ENCODE assay signal across 15 mouse cellular contexts in the genomic region with DNA sequence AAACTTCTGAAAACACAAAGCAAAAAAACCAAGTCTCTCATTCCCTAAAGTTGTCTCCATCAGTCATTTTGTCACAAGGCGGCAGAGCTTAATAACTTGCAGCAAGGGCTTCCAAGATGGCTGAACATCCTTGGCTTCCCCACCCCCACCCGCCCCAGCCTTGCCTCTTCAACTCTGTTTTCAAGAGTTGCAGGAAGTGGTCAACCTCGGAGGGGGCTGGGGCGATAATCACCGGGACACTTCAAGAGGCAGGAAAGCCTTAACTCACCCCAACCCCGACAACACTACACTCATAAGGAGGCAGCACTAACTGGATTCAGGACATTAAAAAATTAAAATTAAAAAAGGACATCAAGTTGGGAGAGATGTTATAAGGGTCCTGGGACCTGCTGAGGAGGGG.
A peak's percentile ranks its signal among the peaks of the same experiment; 100 is the strongest.
DNase-seq lines count a peak whose midpoint lies in the region; ATAC-seq lines count a peak whose summit lies in the region.
"Had no signal": no experiment of that assay in that cellular context is flagged by ENCODE, and none has a peak within 500 bp of the region (broad histone marks: within the 10 kb centered on the region; RNA-seq: fewer than 3 reads in every experiment).

No protein-coding gene starts in this region.

- 0 out of 2 replicates have a peak, but pooled peaks cover 3% of the 10 kb centered on the region for H3K36me3 ChIP-seq in heart, embryonic 11.5 days (ENCODE audit: control insufficient read depth, insufficient read depth, low read length)
- peaks cover 87% of the 10 kb centered on the region for H3K36me3 ChIP-seq in megakaryocyte, embryonic 14.5 days (replicated peaks; ENCODE audit: low read length)
- H3K36me3 ChIP-seq in kidney, embryonic 14.5 days (ENCODE audit: control insufficient read depth, insufficient read depth, low read length), result no peaks in the 10 kb centered on the region
- H3K36me3 ChIP-seq: forebrain, embryonic 12.5 days had no signal

- H3K4me3 ChIP-seq in heart, embryonic 11.5 days (ENCODE audit: low read depth, low read length), result no peak overlapping the region
- H3K4me3 ChIP-seq in megakaryocyte, embryonic 14.5 days (replicated peaks), result peak overlapping the region; percentile 39
- H3K4me3 ChIP-seq in kidney, embryonic 14.5 days (ENCODE audit: low read length), result no peak overlapping the region
- H3K4me3 ChIP-seq: forebrain, embryonic 12.5 days; heart, embryonic 13.5 days; hindbrain, embryonic 13.5 days; left cerebral cortex, adult 2 months; stomach, embryonic 15.5 days had no signal

- no peaks in the 10 kb centered on the region for H3K9me3 ChIP-seq in heart, embryonic 11.5 days (replicated peaks; ENCODE audit: control insufficient read depth, low read length)
- H3K9me3 ChIP-seq in megakaryocyte, embryonic 14.5 days, result no peaks in the 10 kb centered on the region
- H3K9me3 ChIP-seq in kidney, embryonic 14.5 days (ENCODE audit: control insufficient read depth, low read length), result no peaks in the 10 kb centered on the region
- H3K9me3 ChIP-seq: forebrain, embryonic 12.5 days; heart, embryonic 13.5 days; hindbrain, embryonic 13.5 days; stomach, embryonic 15.5 days had no signal

- peaks cover 10% of the 10 kb centered on the region; the same call in 1 of the 2 replicates for H3K4me1 ChIP-seq in heart, embryonic 11.5 days (ENCODE audit: control insufficient read depth, insufficient read depth, low read length)
- peaks cover 72% of the 10 kb centered on the region for H3K4me1 ChIP-seq in megakaryocyte, embryonic 14.5 days
- 0 out of 2 replicates have a peak, but pooled peaks cover 3% of the 10 kb centered on the region for H3K4me1 ChIP-seq in kidney, embryonic 14.5 days (ENCODE audit: control insufficient read depth, insufficient read depth, low read length)
- H3K4me1 ChIP-seq: forebrain, embryonic 12.5 days; hindbrain, embryonic 13.5 days; stomach, embryonic 15.5 days had no signal

- WGBS in heart, embryonic 11.5 days (ENCODE audit: insufficient replicate concordance), result 38% methylated on average over 6 of the region's 6 CpGs
- WGBS in kidney, embryonic 14.5 days, result 54% methylated on average over 6 of the region's 6 CpGs

- no peak overlapping the region for H3K4me2 ChIP-seq in heart, embryonic 11.5 days
- no peak overlapping the region for H3K4me2 ChIP-seq in kidney, embryonic 14.5 days (replicated peaks; ENCODE audit: low read depth, low read length)
- H3K4me2 ChIP-seq: forebrain, embryonic 12.5 days; heart, embryonic 13.5 days; hindbrain, embryonic 13.5 days; stomach, embryonic 15.5 days had no signal

- no peaks in the 10 kb centered on the region for H3K27me3 ChIP-seq in heart, embryonic 11.5 days (ENCODE audit: control insufficient read depth, insufficient read depth, low read length)
- no peaks in the 10 kb centered on the region for H3K27me3 ChIP-seq in megakaryocyte, embryonic 14.5 days (replicated peaks)
- H3K27me3 ChIP-seq in kidney, embryonic 14.5 days (ENCODE audit: control insufficient read depth, insufficient read depth, low read length), result no peaks in the 10 kb centered on the region
- H3K27me3 ChIP-seq: forebrain, embryonic 12.5 days; heart, embryonic 13.5 days; hindbrain, embryonic 13.5 days; stomach, embryonic 15.5 days had no signal

- DNase-seq in heart, adult 11 months, result peak; percentile 88
- DNase-seq in c-Kit-positive CD71-negative TER-119-negative erythroid progenitor cells, embryonic 14.5 days (ENCODE audit: low read depth), result peak; percentile 26
- DNase-seq in thymus, postnatal 10 days (ENCODE audit: low spot score in 2 of 2), result peak; percentile 38 to 45
- DNase-seq in urinary bladder, postnatal 25 days (ENCODE audit: low spot score), result no peak
- DNase-seq in heart, postnatal 14 days, result no peak
- DNase-seq: cerebellum, adult 11-12 months; retina, postnatal 1 day had no signal

- no peak overlapping the region for H3K9ac ChIP-seq in heart, embryonic 11.5 days (ENCODE audit: low read depth, low read length)
- no peak overlapping the region for H3K9ac ChIP-seq in kidney, embryonic 14.5 days (ENCODE audit: low read depth, low read length)
- H3K9ac ChIP-seq: forebrain, embryonic 12.5 days; heart, embryonic 13.5 days; hindbrain, embryonic 13.5 days; stomach, embryonic 15.5 days had no signal

- H3K27ac ChIP-seq in heart, embryonic 11.5 days (ENCODE audit: low read depth, low read length), result no peak overlapping the region
- H3K27ac ChIP-seq in kidney, embryonic 14.5 days (ENCODE audit: low read depth, low read length), result no peak overlapping the region
- H3K27ac ChIP-seq: forebrain, embryonic 12.5 days; heart, embryonic 13.5 days; hindbrain, embryonic 13.5 days; left cerebral cortex, adult 2 months; stomach, embryonic 15.5 days had no signal

- ATAC-seq in heart, embryonic 11.5 days (replicated peaks; ENCODE audit: insufficient number of reproducible peaks, low FRiP score, low TSS enrichment), result no peak
- ATAC-seq in kidney, embryonic 14.5 days (ENCODE audit: low FRiP score, low TSS enrichment), result no peak

- intact Hi-C loops in heart, postnatal 14 days (cut with DNase I), result loop anchor here (2.0 to 10.0 kb wide), 3 partner anchors 487 to 729 kb away; a partner anchor contains a TSS

Comparison
In these comparisons a context has a peak if more than half of its experiments do, and no peak if none do; other contexts are left out.
1. DNase-seq: peak in heart, adult 11 months (single experiment), c-Kit-positive CD71-negative TER-119-negative erythroid progenitor cells, embryonic 14.5 days (single experiment) and thymus, postnatal 10 days (2 of 2); none in urinary bladder, postnatal 25 days (single experiment) and heart, postnatal 14 days (0 of 2).